Mouse (Mus musculus): ENCODE measurements around the gene Atp2b1. TPM values are rescaled to one million over a fixed set of nuclear protein-coding genes. Genes with fewer than 3 reads are reported as not detected.

Atp2b1 gene
- total RNA-seq, 4 experiments from 2014 or later, result 803 to 978 (median 924) TPM

DNA sequence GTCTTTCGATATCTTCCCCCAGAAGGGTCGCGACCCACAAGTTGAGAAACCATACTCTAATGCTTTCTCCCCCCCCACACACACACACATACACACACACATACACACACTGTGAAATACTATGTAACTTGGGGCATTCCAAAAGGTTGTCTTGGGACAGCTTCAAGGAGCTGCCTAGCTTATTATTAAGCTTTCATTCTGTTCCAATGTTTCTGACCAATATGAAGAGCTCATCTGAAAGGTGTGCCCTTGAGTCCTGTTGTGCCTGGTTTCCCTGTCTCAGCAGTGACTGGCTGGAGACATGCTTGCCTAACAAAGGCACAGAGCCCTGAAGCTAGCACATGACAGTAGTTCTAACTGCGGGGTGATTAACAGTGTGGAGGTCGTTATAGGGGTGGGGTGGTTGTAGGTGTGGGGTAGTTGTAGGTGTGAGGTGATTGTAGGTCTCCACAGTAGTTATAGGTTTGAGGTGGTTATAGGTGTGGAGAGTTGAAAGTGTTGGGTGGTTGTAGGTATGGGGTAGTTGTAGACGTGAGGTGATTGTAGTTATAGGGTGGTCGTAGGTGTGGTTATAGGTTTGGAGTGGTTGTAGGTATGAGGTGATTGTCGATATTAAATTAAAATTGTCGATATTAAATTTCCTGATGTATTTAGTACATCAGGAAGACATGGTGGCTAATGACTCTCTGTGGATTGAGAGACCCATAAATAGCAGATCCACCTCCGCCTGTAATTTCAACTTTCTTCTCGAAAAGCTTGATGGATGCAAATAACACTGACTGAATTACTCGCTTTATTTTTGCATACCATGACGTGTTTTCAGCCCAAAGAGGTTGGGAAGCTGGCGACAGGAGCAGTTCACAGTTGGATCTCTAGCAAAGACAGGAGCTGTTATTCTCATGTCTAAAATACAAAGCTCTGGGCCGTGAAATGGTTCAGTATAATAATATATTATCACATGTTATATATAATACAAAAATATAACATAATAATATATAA, 119.9 kb downstream of the Atp2b1 start:
- no peak for DNase-seq (ENCODE audit: low spot score in 2 of 2)

GRCm38 (mm10) chr10:99037185-99038065, 123.2 kb downstream of the Atp2b1 start:
- no peak for DNase-seq (ENCODE audit: low spot score in 2 of 2)

DNA sequence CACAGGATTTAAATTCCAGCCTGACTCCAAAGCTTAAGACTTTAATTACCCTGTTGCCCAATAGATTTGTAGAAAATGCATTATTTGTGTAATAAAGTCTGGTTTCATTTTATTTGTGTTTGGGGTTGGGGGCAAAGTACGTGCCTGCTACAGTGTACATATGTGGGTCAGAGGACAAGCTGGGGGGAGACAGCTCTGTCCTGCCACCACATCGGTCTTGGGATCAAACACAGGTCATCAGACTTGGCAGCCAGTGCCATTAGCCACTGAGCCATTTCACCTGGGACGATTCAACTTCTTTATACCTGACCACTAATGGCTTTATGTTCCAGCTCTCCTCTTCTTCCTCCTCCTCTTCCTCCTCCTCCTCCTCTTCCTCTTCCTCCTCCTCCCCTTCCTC, 124.7 kb downstream of the Atp2b1 start:
- DNase-seq (ENCODE audit: low spot score in 2 of 2), result no peak

- DNase-seq (ENCODE audit: low spot score in 2 of 2), result no peak
These were observed 126.0 kb downstream of the Atp2b1 start for GRCm38 (mm10) chr10:99040171-99040570.

DNA sequence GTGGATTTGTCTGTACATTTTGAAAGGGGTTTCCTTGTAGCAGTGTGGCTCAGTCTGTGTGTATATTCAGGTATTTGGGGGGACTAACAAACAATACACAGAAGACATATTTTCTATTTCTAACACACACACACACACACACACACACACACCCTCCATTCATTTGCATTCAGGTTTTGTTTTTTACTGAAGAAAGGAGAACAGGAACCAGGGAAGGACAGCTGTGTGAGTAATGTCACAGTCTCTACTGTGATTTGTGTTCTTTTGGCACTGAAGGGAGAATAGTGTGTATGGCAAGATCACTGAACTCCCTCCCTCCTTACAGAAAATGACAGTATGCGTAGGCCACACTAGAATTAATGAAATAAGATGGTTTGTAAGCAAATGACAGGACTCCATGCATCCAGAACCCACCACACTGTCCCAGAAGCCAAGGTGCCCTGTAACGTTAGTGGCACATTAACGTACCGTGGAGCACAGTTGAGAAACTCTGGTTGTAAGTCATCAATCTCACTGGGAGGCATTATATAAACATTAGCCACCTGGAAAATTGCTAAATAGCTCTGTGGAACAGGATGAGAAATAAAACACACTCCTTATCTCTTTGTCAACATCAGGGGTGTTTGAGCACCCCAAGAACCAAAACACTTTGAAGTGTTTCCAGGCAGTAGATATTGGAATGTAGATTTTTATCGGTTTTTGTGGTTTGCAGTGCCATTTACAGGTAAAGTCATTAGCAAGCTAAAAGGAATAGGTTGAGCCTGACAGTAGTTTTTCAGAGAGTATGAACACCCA, 132.7 kb downstream of the Atp2b1 start:
- DNase-seq (ENCODE audit: low spot score in 2 of 2), result no peak

- DNase-seq (ENCODE audit: low spot score in 2 of 2), result no peak
These were observed 133.3 kb downstream of the Atp2b1 start for GRCm38 (mm10) chr10:99047551-99047940.

- no peak for DNase-seq (ENCODE audit: low spot score in 2 of 2)
These were observed 135.9 kb downstream of the Atp2b1 start for GRCm38 (mm10) chr10:99050093-99050492.

DNA sequence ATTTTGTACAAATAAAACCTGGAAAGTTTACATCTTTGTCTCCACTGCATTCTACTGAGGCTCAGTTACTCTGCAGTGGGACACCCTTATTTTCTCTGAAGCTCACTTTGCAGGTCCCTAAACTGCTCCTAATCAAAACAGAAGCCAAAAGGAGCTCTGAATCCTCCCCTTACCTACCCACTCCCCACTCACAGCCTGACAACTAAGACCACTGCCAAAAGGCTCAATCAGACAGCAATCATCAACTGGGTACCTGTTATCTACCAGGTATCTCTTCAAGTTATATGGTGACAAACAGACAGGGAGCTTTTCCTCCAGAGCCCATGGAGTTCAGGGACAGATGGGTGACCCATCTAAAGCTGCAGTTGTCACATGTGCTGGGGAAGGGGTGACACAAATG, 138.9 kb downstream of the Atp2b1 start:
- no peak for DNase-seq (ENCODE audit: low spot score in 2 of 2)

- no peak for DNase-seq (ENCODE audit: low spot score in 2 of 2)
These were observed 146.4 kb downstream of the Atp2b1 start for GRCm38 (mm10) chr10:99060588-99060987.

DNA sequence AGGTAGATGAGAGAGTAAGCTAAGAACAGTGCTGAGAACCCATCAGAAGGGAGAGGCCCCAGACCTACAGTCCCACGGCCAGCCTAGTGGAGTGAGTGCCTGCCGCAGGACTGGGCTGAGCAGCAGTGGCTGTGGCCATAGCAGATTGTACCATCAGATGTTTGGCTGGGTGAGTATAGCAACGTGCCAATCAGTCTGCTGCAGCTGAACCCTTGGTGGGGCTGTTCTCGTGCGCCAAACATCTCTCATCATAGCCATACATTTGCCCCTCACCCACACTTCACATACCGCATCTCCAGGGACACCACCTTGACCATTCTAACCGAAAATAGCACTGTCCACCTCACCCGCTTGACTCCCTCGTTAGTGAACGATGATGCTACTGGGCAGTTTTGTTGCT, 147.2 kb downstream of the Atp2b1 start:
- no peak for DNase-seq (ENCODE audit: low spot score in 2 of 2)

DNA sequence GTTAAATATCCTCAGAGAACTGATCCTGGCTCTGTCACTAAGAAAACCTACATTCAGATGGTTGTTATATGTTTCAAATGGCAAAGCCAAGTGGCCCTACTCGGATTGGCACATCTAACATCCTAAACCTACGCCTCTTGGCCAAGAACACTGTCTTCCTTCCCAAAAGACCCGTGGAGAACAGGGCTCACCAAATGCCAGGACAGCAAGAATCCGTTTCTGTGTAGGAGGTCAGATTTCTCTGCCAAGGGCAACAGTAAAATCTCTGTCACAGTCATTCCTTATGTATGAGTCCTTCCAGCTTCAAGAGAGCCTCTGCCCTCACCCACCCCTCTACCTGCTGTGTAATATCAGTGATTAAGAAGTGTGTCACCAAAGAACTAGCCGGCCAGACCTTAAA, 148.3 kb downstream of the Atp2b1 start:
- no peak for DNase-seq (ENCODE audit: low spot score in 2 of 2)

Other genes starting within 250 kb of the Atp2b1 start
- 10 to 100 TPM in 1 of 4 experiments, 1 to 10 TPM in 3; 7.4 to 11.2 (median 8.1) TPM for gene Poc1b, start 192.6 kb downstream of the Atp2b1 start, total RNA-seq (2022)
- gene Galnt4, start 193.8 kb downstream of the Atp2b1 start, total RNA-seq (2022), result 1 to 10 TPM; 3.4 to 4.7 (median 3.8) TPM
- gene Phxr2, start 211.9 kb downstream of the Atp2b1 start, total RNA-seq (2022), result not detected